Mouse (Mus musculus) stomach, postnatal 0 days (tissue): Measurements from ENCODE around the gene Ffar2.

Source experiments
- CTCF ChIP-seq: IDR thresholded peaks from 2 replicates; pipeline ENCODE4 v1.5.1; 2016; ENCODE audit warnings: antibody characterized with exemption, low read depth, mild to moderate bottlenecking, moderate library complexity
- EP300 ChIP-seq: optimal IDR thresholded peaks from 2 replicates; pipeline ENCODE3; 2016; ENCODE audit warnings: antibody characterized with exemption

GRCm38 (mm10) chr7:30781792-30782191 is 41.8 kb downstream of the Ffar2 start:
- TF ChIP-seq CTCF: peak; percentile 70
- no peak for TF ChIP-seq EP300
